Mouse (Mus musculus) left cerebral cortex, adult 8-10 months (tissue): ENCODE measurements around the gene Unc93a2. TPM values are rescaled to one million over a fixed set of nuclear protein-coding genes. Genes with fewer than 3 reads are reported as not detected.
A peak's percentile ranks its signal among the peaks of the same experiment; 100 is the strongest.
"Not testable (repeated sequence)": the region's sequence is repeated elsewhere in the genome, so short reads cannot be mapped to it uniquely, and the experiment has no call there.

ENCODE experiments used
- DNase-seq, 2 experiments: peaks; one replicate each; pipeline ENCODE4 v3.0.0; 2022; ENCODE audit warnings: low spot score in 2 of 2
- total RNA-seq, 4 experiments: library from RNA; stranded (reverse); gene quantifications; 2 replicates each; pipeline ENCODE4 v1.2.4; 2022

Unc93a2 gene
- total RNA-seq, result under 1 TPM in 1 of 4 experiments, not detected in 3; 0.17 TPM

DNA sequence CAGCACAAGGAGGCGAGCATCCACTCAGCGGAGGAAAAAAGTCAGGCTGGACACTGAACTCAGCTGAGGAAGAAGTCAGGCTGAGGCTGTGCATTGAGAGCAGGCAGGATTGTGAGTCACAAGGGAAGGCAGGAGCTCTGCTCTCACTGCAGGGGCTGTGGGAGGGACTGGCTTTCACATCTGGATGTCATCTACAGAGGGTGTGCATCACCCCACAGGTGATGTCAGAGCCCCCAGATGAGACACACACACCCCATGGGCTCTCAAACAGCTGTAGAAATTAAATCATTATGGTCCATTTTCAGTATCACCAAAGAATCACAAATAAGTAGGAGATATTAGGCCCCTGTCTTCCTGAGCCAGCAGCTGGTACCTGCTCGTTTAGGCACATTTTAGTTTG, at the start of gene Unc93a2:
TSS of gene Unc93a2 (minus strand) at position 101 of the 400 bp plus-strand sequence.
- not testable (repeated sequence) for DNase-seq

DNA sequence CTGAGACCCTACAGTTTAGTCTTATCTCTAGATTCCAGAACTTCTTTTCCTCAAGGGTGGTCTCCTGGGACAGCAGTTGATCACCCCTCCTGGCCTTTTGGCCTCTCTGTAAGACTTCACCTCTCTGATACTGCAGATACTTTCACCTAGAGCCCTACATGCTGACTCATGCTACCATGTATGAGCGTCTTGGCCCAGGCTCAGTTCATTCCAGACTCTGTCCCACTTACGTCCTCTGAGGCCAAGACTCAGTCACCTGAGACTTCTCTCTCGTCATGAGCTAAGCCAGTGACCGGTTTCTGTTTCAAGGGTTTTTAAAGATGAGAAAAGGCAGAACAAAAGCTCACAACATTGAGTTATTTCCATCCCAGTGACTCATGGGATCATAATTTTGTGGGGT, 48.9 kb upstream of the Unc93a2 start:
- DNase-seq, result not testable (repeated sequence)

DNA sequence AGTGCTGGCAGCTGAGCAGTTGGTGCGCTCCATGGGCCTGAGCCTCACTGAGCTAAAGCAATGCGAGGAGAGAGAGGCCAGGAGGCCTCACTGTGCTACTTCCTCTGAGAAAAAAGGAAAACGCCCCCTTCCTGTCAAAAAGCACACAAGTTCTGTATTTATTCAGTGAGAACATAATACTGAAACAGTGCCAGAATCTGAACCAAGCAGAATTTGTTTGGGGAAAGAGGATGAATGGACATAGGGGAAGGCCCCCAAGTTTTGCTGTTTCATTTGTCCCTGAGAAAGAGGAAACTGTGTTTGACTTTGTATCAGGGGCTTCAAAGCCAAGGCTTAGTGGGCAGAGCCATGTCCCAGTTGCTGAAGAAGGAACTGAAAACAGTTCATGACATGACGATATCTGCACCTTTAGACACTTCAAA, 45.0 kb upstream of the Unc93a2 start:
- not testable (repeated sequence) for DNase-seq

DNA sequence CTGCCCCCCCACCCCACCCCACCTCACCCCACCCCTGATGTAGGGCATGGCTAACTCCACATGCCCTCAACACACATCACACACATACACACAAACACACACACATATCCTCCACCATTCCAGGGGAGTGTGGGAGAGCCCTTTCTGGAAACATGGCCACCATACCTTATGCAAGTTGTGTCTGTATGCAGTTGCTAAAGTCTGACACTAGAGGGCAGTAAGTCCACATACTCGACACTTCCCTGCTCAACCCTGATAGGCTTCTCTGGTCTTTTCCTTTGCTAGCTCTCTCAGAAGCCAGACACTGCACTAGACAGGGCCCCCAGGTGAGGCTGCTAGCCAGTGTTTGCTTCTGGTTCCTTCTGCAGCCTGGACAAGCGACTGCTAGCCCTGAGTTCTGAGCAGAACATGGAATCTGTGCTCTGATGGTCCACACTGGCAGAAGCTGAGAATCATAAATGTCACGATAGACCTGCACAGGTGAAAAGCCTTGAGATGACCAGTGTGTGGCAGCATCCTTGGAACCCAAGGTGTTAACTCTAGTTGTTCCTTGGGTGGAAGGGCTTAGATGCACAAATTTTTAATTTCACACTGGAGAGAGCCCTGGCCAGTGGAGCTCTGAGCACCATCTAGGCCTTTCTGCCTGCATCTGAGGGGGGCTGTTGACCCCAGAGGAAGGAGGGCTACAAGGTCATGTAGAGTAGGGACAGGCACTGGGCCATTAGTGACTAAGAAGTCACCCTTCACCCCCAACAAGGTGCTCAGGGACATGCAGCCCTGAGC, 35.1 kb upstream of the Unc93a2 start:
- DNase-seq, result peak in 1 of 2 experiments; percentile 4

DNA sequence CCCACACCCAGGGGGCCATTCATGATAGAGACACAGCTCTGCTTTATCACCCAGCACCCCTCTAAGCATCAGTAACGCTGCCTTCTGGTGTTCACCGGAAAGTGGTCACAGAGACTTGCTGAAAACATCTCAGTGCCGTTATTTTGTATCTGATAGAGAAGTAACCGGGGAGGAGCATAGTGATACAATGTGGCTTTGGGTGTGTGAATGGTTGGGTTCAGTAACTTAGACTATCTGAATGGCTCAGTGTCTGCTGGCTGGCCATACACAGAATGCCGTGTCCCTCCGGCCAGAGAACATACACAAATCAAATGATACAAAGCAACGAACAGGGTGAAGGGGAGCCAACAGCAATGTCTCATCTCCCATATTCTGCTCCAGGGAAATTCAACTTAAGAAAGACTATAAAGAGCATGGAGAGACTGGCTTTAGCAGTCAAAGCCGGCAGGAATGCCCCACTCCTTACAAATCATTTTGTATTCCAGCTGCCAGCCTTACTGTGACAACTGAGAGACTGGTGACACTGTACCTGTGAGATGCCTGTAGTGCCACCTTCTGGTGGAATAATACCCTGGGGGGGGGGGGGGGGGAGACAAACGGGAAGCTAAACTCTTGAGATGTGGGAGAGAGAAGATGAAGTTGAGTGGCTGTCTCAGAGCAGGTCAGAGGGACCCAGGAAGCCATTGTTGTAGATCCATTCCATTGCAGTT, 29.5 kb upstream of the Unc93a2 start:
- not testable (repeated sequence) for DNase-seq

DNA sequence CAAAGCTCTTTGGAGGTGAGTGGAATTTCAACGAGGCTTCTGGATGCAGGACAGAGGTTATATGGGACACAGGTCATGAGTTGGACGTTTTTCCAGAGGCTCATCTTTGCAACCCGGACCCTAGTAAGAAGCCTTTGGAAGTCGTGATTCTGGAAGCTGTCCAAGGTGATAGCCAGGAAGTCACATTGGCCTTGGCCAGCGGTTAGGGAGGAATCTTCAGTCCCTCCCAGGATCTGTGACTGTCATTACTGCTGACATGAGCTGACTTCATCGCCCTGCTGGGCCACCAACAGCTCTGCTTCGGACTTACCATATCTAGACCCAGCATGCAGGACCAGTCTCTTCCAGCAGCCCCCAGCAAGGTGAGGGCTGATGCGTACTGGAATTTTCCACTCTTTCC, 28.1 kb upstream of the Unc93a2 start:
- DNase-seq, result not testable (repeated sequence)

DNA sequence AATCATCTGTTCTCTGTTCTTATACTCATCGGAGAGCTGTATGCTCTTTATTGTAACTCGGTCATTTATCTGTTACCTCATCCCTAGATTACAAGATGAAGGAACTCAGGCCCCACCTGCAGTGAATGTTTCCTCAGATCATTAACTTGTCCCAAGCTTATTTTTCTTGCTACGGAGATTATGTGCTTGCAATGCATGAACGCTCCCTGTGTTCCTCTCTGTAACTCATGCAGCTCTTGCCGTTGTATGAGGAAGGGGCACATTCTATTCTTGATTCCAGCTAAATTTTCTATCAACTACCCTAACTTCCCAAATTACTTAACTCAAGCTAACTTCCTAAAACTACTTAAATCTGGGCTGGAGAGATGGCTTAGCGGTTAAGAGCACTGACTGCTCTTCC, 14.5 kb upstream of the Unc93a2 start:
- DNase-seq, result not testable (repeated sequence)

DNA sequence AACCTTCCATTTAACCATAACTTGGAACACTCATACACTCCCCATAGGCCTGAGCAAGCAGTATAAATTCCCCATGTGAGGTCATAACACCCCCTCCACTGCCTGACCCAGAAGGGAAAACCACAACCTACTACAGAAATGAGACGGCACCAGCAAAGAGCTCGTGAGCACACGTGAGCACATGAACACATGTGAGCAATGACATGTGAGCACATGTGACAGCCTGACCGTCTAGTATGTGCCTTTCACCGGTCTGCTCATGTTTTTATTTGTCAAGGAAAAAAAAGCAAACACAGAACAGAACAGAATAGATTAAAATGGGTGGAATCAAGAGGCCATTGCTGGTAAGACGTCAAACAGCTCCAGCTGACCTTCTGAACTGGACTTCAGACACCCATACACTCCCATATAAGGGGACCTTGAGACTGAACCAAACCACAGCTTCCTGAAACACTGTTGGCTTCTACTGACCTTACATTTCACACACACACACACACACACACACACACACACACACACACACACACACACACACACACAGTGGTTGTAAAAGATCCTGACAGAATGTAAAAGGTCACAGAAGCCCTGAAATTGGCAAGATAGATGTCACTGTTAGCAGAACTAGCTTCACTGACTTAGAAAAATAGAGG, 13.1 kb upstream of the Unc93a2 start:
- not testable (repeated sequence) for DNase-seq

DNA sequence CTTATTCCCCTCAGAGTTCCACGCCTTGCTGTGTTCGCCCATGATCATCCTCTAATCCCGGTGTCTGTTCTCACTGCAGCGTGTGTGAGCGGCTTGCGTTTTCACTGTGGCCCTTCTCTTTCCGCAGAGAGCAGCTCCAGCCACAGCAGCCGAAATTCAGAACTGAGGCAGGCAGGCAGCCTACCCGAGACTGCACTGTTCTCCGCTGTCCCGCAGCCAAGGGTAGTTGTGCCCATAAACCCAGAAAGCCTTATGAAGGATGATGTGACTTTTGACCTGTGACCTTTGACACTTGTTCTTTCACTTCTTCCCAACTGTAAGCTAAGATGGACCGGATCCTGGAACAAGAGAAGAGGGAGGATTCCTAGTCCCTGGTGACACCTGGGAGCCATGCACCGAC, 11.8 kb upstream of the Unc93a2 start:
- DNase-seq, result not testable (repeated sequence)

DNA sequence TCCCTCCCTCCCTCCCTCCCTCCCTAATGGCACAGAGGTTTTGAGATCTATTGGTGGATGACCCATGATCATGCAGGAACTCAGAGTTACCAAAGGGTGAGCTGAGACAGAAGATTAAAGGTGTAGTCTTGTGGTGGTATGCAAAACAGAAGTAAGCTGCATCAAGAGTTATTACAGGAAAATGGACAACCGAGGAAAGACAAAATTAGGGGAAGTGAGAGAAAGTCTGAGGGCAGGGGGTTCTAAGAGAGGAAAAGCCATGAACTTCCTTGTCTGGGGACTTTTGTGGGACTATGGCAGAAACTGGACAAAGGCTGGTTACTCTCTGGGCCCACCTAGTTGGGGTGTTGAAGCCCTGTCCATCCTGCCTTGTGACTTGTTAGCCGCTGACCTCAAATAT, 11.0 kb upstream of the Unc93a2 start:
- not testable (repeated sequence) for DNase-seq

DNA sequence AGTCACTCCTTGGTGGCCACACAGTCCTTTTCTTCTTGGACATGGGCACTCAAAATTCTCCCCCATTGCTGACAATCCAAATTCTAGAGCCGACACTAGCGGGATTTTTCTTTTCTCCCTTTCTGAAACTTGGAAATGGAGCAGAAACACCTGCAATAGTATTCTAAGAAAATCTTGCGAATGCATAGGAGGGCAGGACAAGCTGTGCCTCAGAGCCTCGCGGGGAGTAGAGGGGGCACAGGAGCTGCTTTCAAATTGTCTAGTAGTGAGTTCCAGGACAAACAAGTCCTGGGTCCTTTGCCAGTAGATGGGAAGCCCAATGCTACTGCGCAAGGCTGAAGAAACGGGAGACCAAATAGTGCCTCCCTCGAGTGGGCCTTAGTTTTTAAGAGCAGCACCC, 10.4 kb upstream of the Unc93a2 start:
- not testable (repeated sequence) for DNase-seq

DNA sequence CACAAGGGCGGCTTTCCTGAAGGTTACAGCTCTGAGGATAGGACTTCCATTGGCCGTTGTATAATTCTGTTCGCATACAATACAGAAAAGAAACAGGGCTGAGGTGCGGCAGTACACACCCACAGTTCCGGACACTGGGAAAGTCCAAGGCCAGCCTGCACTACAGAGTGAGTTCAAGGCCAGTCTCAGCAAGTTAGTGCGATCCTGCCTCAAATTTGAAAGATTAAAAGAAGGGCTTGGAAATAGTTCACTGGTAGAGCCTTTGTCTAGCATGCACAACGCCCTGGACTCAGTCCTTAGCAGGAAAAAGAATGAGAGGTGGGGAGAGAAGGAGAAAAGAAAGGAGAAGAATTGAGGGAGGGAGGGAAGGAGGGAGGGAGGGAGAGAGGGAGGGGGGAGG, 9.9 kb upstream of the Unc93a2 start:
- not testable (repeated sequence) for DNase-seq

DNA sequence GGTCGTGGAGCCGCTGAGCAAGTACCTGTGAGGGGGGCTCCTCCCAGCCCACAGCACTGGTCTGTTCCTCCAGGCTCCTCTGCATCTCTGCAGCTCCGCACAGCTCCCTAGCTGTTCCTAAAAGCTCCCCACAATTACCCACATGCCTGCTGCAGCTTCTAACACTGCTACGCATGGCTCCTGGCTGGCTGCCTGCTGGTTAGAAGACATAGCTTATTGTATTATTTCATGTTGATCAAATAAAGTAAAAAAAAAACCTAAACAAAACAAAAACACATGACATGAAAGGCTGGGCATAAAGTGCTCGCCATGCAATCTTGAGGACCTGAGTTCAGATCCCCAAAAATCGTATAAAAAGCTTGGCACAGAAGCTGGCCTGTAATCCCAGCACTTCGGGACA, 4.6 kb upstream of the Unc93a2 start:
- DNase-seq, result not testable (repeated sequence)

DNA sequence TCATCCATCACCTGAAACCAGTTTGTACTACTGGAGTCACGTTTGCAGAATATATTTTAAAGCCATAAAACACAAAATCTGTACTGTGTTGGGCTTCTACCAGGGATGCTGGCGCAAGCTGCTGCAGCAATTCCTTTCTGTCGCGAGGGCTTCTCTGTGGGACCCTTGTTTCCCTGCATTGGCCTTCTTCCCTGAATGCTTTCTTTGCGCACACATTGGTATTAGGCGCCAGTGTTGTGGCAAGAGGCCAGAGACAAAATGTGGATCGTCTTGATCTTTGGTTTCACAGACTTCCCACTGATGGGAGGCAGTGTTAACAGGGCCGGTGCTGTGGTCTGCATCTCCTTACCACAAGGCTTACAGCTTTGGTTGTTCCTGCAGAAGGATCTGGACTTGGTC, 3.7 kb upstream of the Unc93a2 start:
- DNase-seq, result not testable (repeated sequence)

DNA sequence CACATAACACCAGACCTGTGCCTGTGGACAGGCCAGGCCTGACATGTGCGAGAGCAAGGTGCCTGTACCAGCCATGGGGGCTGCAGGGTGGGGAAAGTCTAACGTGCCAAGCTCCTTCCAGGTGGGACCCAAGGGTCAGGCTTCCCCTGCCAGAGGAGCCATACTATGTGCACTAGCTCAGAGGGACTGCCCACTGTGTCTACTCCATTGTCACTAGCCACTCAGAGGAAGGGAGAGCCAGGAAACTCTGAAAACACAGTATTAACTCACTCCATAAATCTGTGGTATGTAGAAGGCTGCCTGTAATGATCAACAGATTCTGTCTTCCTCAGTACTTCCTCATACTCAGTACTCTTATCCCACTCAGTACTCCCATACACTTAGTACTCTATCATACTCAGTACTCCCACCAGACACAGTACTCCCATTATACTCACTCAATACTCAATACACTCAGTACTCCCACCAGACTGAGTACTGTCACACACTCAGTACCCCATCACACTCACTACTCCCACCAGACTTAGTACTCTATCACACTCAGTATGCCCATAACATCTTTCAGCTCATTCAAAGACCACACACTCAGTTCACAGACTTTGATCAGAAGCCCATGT, 3.2 kb upstream of the Unc93a2 start:
- not testable (repeated sequence) for DNase-seq

DNA sequence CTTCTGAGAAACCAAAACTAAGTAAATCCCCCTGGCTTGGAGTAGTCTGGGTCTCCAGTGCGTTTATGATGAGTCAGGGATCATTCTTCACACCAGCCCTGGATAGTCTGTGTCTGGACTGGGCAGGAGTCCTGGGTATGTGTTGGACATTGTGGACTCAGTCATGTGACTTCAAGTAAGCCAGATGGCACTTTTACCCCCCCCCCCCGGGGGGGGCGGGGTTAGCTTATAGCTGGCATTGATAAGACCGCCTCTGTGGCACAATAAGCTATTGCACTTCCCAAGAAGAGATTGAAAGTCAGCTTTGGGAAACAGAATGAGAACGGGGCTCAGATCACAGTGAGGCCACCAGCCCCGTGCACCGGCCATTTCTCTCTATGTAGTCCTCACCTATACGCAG, 752 bp upstream of the Unc93a2 start:
- DNase-seq, result not testable (repeated sequence)

DNA sequence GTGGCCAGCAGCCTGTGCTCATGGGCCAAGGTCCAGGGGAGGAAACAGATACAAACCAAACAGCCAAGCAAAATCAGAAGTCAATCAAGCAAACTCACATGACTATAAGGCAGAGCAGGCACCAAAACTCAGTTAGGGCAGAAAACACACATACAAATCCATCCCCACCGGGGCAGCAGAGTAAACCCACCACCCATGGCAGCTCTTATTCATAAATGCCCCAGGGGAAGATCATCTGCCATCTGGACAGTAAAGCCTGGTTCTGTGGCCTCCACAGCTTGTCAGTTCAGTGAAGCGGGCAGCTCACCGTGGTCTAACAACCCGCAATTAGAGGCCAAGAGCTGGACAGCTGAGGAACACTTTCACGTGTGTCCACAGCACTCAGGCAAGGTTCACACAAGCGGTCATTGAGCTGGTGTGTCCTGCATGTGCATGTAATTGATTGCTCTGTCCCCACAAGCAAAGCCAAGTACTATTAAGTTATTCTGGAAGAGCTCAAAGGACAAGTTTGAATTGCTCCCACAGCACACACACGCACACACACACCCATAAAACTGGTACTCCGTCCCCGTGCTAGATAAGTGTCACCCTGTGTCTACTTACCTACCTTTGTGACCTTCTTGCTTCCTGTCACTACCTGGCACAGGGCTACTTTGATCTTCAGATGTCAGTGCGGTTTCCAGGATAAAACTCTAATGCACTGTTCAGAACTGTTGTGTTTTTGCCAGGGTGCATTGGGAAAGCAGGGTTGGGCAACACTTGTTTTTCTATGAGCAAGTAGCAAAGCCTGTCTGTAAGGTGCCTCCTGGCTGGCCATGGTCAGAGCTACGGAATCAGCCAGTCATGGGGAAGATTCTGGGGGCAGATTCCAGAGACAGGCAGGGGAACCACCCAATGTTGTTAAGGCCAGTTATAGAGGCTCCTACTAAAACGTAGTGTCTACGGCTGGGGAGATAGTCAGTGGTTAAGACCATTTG, 1.8 kb downstream of the Unc93a2 start:
- not testable (repeated sequence) for DNase-seq

DNA sequence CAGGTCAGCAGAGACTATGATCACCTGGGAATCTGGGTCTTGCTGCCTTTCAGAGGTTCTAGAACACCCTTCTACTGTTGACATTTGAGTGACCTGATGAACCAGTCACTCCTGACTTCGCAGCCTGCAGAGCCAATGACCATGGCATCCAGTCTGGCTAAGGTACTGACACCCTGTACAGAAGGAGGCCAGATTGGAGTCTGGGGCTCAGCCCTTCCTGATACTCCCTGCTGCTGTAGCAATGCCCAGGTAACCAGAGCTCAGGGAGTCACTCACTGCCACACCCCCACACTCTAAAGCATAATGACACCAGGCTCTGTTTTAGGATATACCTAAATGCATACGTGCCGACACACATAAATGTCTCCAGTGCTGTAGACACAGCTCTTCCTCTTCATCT, 2.6 kb downstream of the Unc93a2 start:
- not testable (repeated sequence) for DNase-seq

DNA sequence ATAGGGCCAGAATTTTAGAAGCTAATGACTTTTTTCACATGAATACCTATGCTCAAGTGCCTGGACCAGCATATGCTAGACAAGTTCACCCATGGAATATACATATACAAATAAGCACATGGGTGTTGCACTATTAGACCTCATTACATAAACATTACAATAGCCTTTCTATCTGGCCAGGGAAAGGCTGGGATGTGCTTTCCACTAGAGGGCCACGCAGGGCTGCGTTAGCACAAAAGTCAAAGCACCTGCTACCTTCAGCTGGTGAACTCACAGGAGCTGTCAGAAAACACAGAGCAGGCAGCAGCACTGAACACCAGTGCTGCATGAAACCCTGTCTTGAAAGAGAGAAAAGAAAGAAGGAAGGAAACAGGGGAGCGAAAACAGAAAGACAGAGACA, 7.4 kb downstream of the Unc93a2 start:
- not testable (repeated sequence) for DNase-seq

DNA sequence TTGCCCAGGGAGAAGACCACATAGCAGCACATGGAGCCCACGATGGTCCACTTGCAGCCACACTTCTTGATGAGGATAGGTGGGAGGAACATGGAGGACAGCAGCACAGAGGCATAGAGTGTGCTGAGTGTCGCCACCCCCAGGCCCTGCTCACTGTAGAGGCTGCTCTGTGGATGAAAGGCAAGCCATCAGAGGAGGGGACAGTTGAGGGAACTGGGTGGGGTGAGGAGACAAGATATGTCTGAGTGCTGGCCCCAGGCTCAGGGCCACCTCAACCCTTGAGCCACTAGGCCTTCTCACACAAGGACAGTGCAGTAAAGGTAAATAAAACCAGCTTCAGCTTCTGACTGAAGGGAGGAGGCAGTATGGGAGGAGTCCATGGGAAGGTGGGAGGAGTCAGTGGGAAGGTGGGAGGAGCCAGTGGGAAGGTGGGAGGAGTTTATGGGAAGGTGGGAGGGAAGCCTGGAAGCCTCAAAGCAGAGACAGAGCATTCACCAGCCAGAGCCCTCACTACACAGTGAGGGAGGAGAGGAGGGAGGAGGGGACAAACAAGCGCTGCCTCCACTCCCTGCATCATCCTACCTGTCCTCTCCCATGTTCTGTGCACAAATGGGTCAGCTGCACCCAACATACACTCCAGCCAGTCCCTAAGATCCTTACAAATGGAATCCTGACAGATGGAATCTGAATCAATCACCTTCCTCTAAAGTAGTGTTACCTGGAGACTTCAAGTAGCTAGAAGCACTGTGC, 8.1 kb downstream of the Unc93a2 start:
- not testable (repeated sequence) for DNase-seq
